Comparison of ENCODE assay signal across 8 mouse cellular contexts in genomic region chrX:13207512-13208341, GRCm38 (mm10).
DNase-seq lines count a peak whose midpoint lies in the region; ATAC-seq and TF ChIP-seq lines count a peak whose summit lies in the region.

No protein-coding gene starts in this region.

- H3K4me2 ChIP-seq in embryonic facial prominence, embryonic 13.5 days: peak overlapping the region; percentile 51
- H3K4me2 ChIP-seq in limb, embryonic 12.5 days: peak overlapping the region; percentile 50
- H3K4me2 ChIP-seq in midbrain, embryonic 14.5 days (ENCODE audit: low read length): peak overlapping the region; percentile 49

- no peaks in the 10 kb centered on the region for H3K36me3 ChIP-seq in embryonic facial prominence, embryonic 13.5 days
- H3K36me3 ChIP-seq in heart, adult 2 months (ENCODE audit: control insufficient read depth, insufficient read depth, low read length): no peaks in the 10 kb centered on the region
- no peaks in the 10 kb centered on the region for H3K36me3 ChIP-seq in limb, embryonic 12.5 days
- H3K36me3 ChIP-seq in midbrain, embryonic 14.5 days (ENCODE audit: control insufficient read depth, insufficient read depth, low read length): no peaks in the 10 kb centered on the region

- TF ChIP-seq EP300 in heart, adult 2 months (IDR thresholded peaks at IDR 0.05; ENCODE audit: insufficient read depth, low read depth, low read length): peak; percentile 98

- H3K9me3 ChIP-seq in embryonic facial prominence, embryonic 13.5 days: no peaks in the 10 kb centered on the region
- H3K9me3 ChIP-seq in limb, embryonic 12.5 days: no peaks in the 10 kb centered on the region
- no peaks in the 10 kb centered on the region for H3K9me3 ChIP-seq in midbrain, embryonic 14.5 days (ENCODE audit: control insufficient read depth, low read length)

- 0 out of 2 replicates have a peak overlapping the region, but pooled peaks have one; percentile 40 for H3K9ac ChIP-seq in embryonic facial prominence, embryonic 13.5 days
- H3K9ac ChIP-seq in heart, adult 2 months (ENCODE audit: low read depth, low read length): no peak overlapping the region
- no peak overlapping the region for H3K9ac ChIP-seq in limb, embryonic 12.5 days (replicated peaks)
- H3K9ac ChIP-seq in midbrain, embryonic 14.5 days (replicated peaks; ENCODE audit: low read length): peak overlapping the region; percentile 18; the same call in 1 of the 2 replicates

- intact Hi-C loops in heart, adult 2 months (cut with DNase I): no loop called here

- no peaks in the 10 kb centered on the region for H3K79me2 ChIP-seq in heart, adult 2 months (replicated peaks; ENCODE audit: control insufficient read depth, insufficient read depth, low read length)

- TF ChIP-seq POLR2A in heart, adult 2 months (IDR thresholded peaks at IDR 0.05; ENCODE audit: insufficient read depth, low read depth, low read length): peak; percentile 29; the same call in 1 of the 2 replicates

- no peak overlapping the region for H3K27ac ChIP-seq in embryonic facial prominence, embryonic 13.5 days
- peak overlapping the region; percentile 11; the same call in 1 of the 2 replicates for H3K27ac ChIP-seq in heart, adult 2 months
- H3K27ac ChIP-seq in limb, embryonic 12.5 days: no peak overlapping the region
- peak overlapping the region; percentile 77; the same call in 1 of the 2 replicates for H3K27ac ChIP-seq in midbrain, embryonic 14.5 days (replicated peaks; ENCODE audit: low read depth, low read length)

- peaks cover 11% of the 10 kb centered on the region; the same call in 1 of the 2 replicates for H3K27me3 ChIP-seq in embryonic facial prominence, embryonic 13.5 days
- no peaks in the 10 kb centered on the region for H3K27me3 ChIP-seq in heart, adult 2 months (ENCODE audit: control insufficient read depth, insufficient read depth, low read length)
- H3K27me3 ChIP-seq in limb, embryonic 12.5 days: peaks cover 12% of the 10 kb centered on the region
- H3K27me3 ChIP-seq in midbrain, embryonic 14.5 days (ENCODE audit: control insufficient read depth, insufficient read depth, low read length): no peaks in the 10 kb centered on the region

- peak; percentile 88 for ATAC-seq in embryonic facial prominence, embryonic 13.5 days (ENCODE audit: insufficient number of reproducible peaks, insufficient read depth, low FRiP score, low TSS enrichment, low read depth)
- peak; percentile 79 for ATAC-seq in limb, embryonic 12.5 days (ENCODE audit: insufficient number of reproducible peaks, insufficient read depth, low FRiP score, low TSS enrichment, low read depth)
- peak; percentile 93 for ATAC-seq in midbrain, embryonic 14.5 days (ENCODE audit: low FRiP score, low TSS enrichment)

- peak; percentile 99; the same call in 1 of the 2 replicates for TF ChIP-seq CTCF in heart, adult 2 months (IDR thresholded peaks at IDR 0.05)

- peak overlapping the region; percentile 33 for H3K4me3 ChIP-seq in embryonic facial prominence, embryonic 13.5 days
- peak overlapping the region; percentile 30; the same call in 1 of the 2 replicates for H3K4me3 ChIP-seq in heart, adult 2 months
- H3K4me3 ChIP-seq in limb, embryonic 12.5 days (replicated peaks): peak overlapping the region; percentile 26
- peak overlapping the region; percentile 20; the same call in 1 of the 2 replicates for H3K4me3 ChIP-seq in midbrain, embryonic 14.5 days (replicated peaks; ENCODE audit: low read depth, low read length)

- WGBS in embryonic facial prominence, embryonic 13.5 days: 29% methylated on average over 23 of the region's 23 CpGs
- whole genome bisulfite sequencing in heart, adult 2 months: 27% methylated on average over 23 of the region's 23 CpGs
- WGBS in limb, embryonic 12.5 days: 30% methylated on average over 22 of the region's 23 CpGs
- 22% methylated on average over 23 of the region's 23 CpGs for WGBS in midbrain, embryonic 14.5 days

- peak; percentile 86 for DNase-seq in 416B (ENCODE audit: low read depth)
- DNase-seq in adrenal gland, postnatal 4 days (ENCODE audit: low spot score in 2 of 2): peak; percentile 57 to 78
- peak; percentile 89 to 90 for DNase-seq in heart, adult 2 months
- DNase-seq in kidney, adult 8-10 months: peak; percentile 84 to 85
- peak; percentile 97 for DNase-seq in midbrain, embryonic 14.5 days
- DNase-seq in spleen, adult 12 weeks (ENCODE audit: low spot score): peak; percentile 77

- no peaks in the 10 kb centered on the region for H3K4me1 ChIP-seq in embryonic facial prominence, embryonic 13.5 days
- peaks cover 3% of the 10 kb centered on the region; the same call in 1 of the 2 replicates for H3K4me1 ChIP-seq in heart, adult 2 months (ENCODE audit: control insufficient read depth, insufficient read depth, low read length)
- H3K4me1 ChIP-seq in limb, embryonic 12.5 days (replicated peaks): no peaks in the 10 kb centered on the region
- no peaks in the 10 kb centered on the region for H3K4me1 ChIP-seq in midbrain, embryonic 14.5 days (ENCODE audit: control insufficient read depth, insufficient read depth, low read length)

Comparison
In these comparisons a context has a peak if more than half of its experiments do, and no peak if none do; other contexts are left out.
1. H3K27ac ChIP-seq: peak in heart, adult 2 months (single experiment) and midbrain, embryonic 14.5 days (single experiment); none in embryonic facial prominence, embryonic 13.5 days (single experiment) and limb, embryonic 12.5 days (single experiment).
2. H3K9ac ChIP-seq: peak in embryonic facial prominence, embryonic 13.5 days (single experiment) and midbrain, embryonic 14.5 days (single experiment); none in heart, adult 2 months (single experiment) and limb, embryonic 12.5 days (single experiment).
3. Peak in every context shown above with its lines, with median percentiles within 50 percentile points of each other: DNase-seq, ATAC-seq, H3K4me2 ChIP-seq and H3K4me3 ChIP-seq.